ENCODE assay signal across 8 mouse cellular contexts in genomic region chr14:124191913-124192814, GRCm38 (mm10).
DNase-seq lines count a peak whose midpoint lies in the region; ATAC-seq and TF ChIP-seq lines count a peak whose summit lies in the region.

No protein-coding gene starts in this region.

- H3K27me3 ChIP-seq in embryonic facial prominence, embryonic 13.5 days: peaks cover 44% of the 10 kb centered on the region
- H3K27me3 ChIP-seq in hindbrain, embryonic 10.5 days (ENCODE audit: insufficient read depth, poor library complexity, severe bottlenecking): peaks cover 33% of the 10 kb centered on the region
- peaks cover 16% of the 10 kb centered on the region; the same call in 1 of the 2 replicates for H3K27me3 ChIP-seq in neural tube, embryonic 12.5 days (replicated peaks)

- H3K4me1 ChIP-seq in embryonic facial prominence, embryonic 13.5 days: peaks cover 11% of the 10 kb centered on the region; the same call in 1 of the 2 replicates
- peaks cover 19% of the 10 kb centered on the region for H3K4me1 ChIP-seq in hindbrain, embryonic 10.5 days (replicated peaks)
- peaks cover 12% of the 10 kb centered on the region for H3K4me1 ChIP-seq in neural tube, embryonic 12.5 days

- peak; percentile 40 to 63 for DNase-seq in adrenal gland, adult (ENCODE audit: inconsistent age in 2 of 2, low spot score in 1 of 2)
- DNase-seq in adrenal gland, adult 8-10 months: no peak
- DNase-seq in adrenal gland, postnatal 14 days: peak; percentile 52
- DNase-seq in hindbrain, embryonic 10.5 days (ENCODE audit: low spot score): peak; percentile 63
- DNase-seq in left cerebral cortex, adult 2 months (ENCODE audit: extremely low spot score in 1 of 2, low spot score in 2 of 2): peak; percentile 61
- no peak for DNase-seq in spleen, adult 12 weeks (ENCODE audit: low spot score)

- H3K36me3 ChIP-seq in embryonic facial prominence, embryonic 13.5 days: no peaks in the 10 kb centered on the region
- H3K36me3 ChIP-seq in hindbrain, embryonic 10.5 days: no peaks in the 10 kb centered on the region
- no peaks in the 10 kb centered on the region for H3K36me3 ChIP-seq in neural tube, embryonic 12.5 days

- H3K4me2 ChIP-seq in embryonic facial prominence, embryonic 13.5 days: peak overlapping the region; percentile 63
- H3K4me2 ChIP-seq in neural tube, embryonic 12.5 days (replicated peaks): peak overlapping the region; percentile 93

- peak; percentile 54 for TF ChIP-seq CTCF in left cerebral cortex, adult 2 months (IDR thresholded peaks at IDR 0.05)

- WGBS in embryonic facial prominence, embryonic 13.5 days: under 1% methylated on average over 42 of the region's 42 CpGs
- WGBS in hindbrain, embryonic 10.5 days: 1% methylated on average over 42 of the region's 42 CpGs
- 1% methylated on average over 42 of the region's 42 CpGs for WGBS in neural tube, embryonic 12.5 days

- peak overlapping the region; percentile 32; the same call in 1 of the 2 replicates for H3K9ac ChIP-seq in embryonic facial prominence, embryonic 13.5 days
- H3K9ac ChIP-seq in neural tube, embryonic 12.5 days: peak overlapping the region; percentile 63

- no peak overlapping the region for H3K27ac ChIP-seq in embryonic facial prominence, embryonic 13.5 days
- peak overlapping the region; percentile 76 for H3K27ac ChIP-seq in hindbrain, embryonic 10.5 days
- H3K27ac ChIP-seq in left cerebral cortex, adult 2 months: peak overlapping the region; percentile 40
- H3K27ac ChIP-seq in neural tube, embryonic 12.5 days: no peak overlapping the region

- intact Hi-C loops in left cerebral cortex, adult 2 months (cut with DNase I): loop anchor here (2.0 to 5.0 kb wide), 3 partner anchors 350 to 819 kb away; no protein-coding TSS in a partner anchor

- H3K9me3 ChIP-seq in embryonic facial prominence, embryonic 13.5 days: no peaks in the 10 kb centered on the region
- H3K9me3 ChIP-seq in hindbrain, embryonic 10.5 days: no peaks in the 10 kb centered on the region
- no peaks in the 10 kb centered on the region for H3K9me3 ChIP-seq in neural tube, embryonic 12.5 days

- 0 out of 2 replicates have a peak, but pooled peaks have one; percentile 20 for ATAC-seq in embryonic facial prominence, embryonic 13.5 days (ENCODE audit: insufficient number of reproducible peaks, insufficient read depth, low FRiP score, low TSS enrichment, low read depth)
- ATAC-seq in neural tube, embryonic 12.5 days (ENCODE audit: low FRiP score, low read depth): peak; percentile 90

- peak overlapping the region; percentile 35 for H3K4me3 ChIP-seq in embryonic facial prominence, embryonic 13.5 days
- peak overlapping the region; percentile 62 for H3K4me3 ChIP-seq in hindbrain, embryonic 10.5 days
- H3K4me3 ChIP-seq in left cerebral cortex, adult 2 months: peak overlapping the region; percentile 55
- peak overlapping the region; percentile 48 for H3K4me3 ChIP-seq in neural tube, embryonic 12.5 days

Comparison
In these comparisons a context has a peak if more than half of its experiments do, and no peak if none do; other contexts are left out.
1. DNase-seq: peak in adrenal gland, adult (2 of 2), adrenal gland, postnatal 14 days (single experiment), hindbrain, embryonic 10.5 days (single experiment) and left cerebral cortex, adult 2 months (2 of 2); none in adrenal gland, adult 8-10 months (single experiment) and spleen, adult 12 weeks (single experiment).
2. H3K27ac ChIP-seq: peak in hindbrain, embryonic 10.5 days (single experiment) and left cerebral cortex, adult 2 months (single experiment); none in embryonic facial prominence, embryonic 13.5 days (single experiment) and neural tube, embryonic 12.5 days (single experiment).
3. Peak in every context shown above with its lines, with median percentiles within 50 percentile points of each other: H3K4me3 ChIP-seq.